Mouse (Mus musculus) thymus, postnatal 0 days (tissue): ENCODE results near the gene Nell2. TPM values are rescaled to one million over a fixed set of nuclear protein-coding genes. Genes with fewer than 3 reads are reported as not detected.

Experiments
- DNase-seq: peaks from one replicate; pipeline ENCODE4 v3.0.0-alpha.2; 2015; ENCODE audit warnings: low spot score
- polyA plus RNA-seq: library from polyadenylated mRNA; unstranded; fragments of >200 nt; fragmentation: Nextera tagmentation; extraction: Ambion mirVana; gene quantifications from 2 replicates; pipeline ENCODE4 v1.2.1, GENCODE M21; 2015

Nell2 gene
- polyA plus RNA-seq, 1 experiment from 2014 or later, result 4.7 TPM

- DNase-seq, result no peak
Measured at GRCm38 (mm10) chr15:95476440-95476839, 51.9 kb downstream of the Nell2 start.

DNA sequence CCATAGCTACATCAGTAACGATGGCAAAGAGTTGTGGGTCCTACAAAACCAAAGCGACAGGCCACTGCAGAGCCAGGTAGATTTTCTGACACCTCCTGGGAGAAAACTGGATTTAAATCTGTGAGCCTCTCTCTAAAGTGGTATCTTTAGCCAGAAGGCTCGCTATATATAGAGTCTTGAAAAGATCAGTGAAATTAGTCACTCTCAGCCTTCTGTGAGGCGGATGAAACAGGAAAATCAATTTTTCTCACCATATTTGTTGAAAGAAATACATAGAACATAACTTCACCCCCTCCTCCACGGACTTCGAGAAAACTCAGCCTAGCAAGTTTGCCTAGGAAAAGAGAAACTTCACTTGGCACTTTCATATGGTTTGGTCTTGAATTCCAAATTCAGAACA is 54.4 kb downstream of the Nell2 start:
- no peak for DNase-seq

DNA sequence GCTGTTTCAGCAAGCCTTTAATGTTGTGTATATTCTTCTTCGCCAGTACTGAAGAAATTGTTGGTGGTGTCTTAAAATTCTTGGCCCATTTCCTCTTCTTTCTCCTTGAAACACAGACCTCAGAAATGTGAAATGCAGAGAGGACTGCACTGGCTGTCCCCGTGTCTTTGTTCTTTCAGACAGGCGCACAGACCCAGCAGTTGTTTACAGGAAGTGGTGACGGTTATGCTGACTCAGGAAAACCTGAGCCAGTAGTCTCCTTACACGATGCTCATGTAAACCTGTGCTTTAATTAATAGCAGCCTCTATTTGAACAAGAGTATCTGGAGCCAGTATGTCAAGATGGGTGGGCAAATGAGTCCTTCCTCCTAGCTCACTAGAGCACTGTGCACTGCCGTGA is 61.2 kb downstream of the Nell2 start:
- peak; percentile 81 for DNase-seq

DNA sequence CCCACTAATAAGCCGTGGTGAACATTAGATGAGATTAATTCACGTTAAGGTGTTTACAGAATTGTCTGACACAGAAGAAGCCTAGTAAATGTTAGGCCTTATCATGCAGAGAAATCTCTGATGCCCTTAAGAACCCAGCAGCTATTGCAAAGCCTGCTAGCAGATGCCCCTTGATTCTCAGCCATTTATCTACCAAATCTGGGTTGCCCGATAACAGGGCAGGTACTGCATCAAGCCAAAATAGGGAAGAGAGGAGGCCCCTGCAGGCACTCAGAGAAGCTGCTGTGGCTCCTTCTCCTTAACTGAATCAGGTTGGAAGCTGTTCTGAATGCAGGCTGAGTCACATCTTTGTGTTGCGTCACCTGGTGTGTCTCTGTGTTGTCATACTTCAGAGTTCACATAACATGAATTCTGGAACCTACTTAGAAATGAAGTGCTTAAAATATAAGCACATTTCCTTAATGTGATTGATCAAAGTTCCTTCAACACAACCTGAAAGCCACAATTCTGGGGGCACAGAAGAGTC is 68.3 kb downstream of the Nell2 start:
- DNase-seq, result no peak

DNA sequence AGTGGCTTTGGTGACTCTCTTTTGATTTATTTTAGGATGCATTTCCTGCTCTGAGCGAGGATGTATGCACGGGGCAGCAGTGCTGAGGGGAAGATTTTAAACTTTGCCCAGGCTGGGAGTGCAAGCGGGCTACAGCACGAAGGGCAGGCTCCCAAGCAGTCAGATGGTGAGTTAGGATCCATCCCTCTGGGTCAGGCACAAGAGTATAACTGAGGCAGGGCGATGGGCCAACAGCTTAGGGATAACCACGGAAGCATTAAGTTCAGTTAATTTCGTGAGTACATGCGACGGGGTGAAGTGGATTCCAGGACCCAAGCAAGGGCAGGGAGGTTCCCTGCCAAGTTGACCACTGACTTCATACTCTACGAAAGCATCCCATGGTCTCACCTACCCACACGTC is 83.8 kb downstream of the Nell2 start:
- no peak for DNase-seq

DNA sequence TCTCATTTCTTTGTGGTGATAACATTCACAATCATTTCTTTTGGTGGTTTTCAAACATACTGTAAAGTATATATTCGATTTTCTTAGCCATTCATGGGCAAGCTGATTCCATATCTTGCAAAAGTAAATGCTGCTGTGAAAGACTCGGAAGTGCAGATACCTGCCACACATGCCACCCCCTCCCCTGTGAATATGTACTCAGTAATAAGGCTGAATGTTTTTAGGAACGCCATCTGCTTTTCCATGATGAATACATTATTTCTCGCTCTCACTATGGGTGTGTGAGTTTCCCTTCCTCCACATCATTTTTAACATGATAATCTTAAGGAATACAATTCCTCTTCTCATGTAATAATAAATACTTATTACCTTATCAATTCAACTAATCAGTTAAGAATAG is 90.6 kb downstream of the Nell2 start:
- no peak for DNase-seq

DNA sequence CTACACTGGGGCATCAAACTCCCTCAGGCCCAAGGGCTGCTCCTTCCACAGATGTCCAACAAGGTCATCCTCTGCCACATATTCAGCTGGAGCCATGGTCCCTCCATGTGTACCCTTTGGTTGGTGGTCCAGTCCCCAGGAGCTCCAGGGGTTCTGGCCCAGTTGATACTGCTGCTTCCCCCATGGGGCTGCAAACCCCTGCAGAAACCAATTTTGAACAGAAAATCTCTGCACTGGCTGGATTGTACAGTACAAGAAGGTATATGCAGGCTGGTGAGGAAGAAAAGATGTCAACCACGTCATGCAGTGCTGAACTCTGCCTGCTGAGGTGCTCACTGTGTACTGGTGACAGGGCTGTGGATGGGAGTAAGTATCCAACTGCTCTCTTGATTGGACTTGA is 92.1 kb downstream of the Nell2 start:
- DNase-seq, result no peak

DNA sequence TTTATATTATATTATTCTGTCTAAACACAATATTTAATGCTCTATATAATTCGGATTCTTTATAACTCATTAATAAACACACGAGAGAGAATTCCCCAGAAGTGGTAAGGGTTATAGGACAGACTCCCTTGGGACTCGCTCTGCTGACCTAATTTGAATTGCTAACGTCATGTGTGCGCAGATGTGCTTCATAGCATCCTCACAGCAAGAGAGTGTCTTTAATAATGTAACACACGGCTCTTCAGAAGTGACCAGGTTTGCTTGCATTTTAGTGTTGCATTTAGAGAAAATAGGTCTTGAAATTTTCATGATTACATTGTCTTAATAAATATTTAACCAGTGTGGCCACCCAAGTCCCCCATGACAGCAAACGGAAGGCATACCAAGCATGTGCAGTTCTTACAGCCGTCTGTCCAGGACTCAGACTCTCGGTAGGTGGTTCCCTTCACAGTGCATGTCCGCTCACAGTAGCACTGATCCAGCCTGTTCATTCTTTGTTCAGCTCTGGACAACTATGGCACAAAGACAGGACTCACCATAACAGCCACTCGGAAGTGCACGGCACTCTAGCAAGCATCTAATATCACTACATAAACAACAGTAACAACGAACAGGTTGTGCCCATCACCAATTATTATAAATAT is 97.1 kb downstream of the Nell2 start:
- DNase-seq, result no peak

- no peak for DNase-seq
Measured at GRCm38 (mm10) chr15:95430000-95430399, 98.4 kb downstream of the Nell2 start.

- no peak for DNase-seq
Measured at GRCm38 (mm10) chr15:95428003-95428663, 100.2 kb downstream of the Nell2 start.

DNA sequence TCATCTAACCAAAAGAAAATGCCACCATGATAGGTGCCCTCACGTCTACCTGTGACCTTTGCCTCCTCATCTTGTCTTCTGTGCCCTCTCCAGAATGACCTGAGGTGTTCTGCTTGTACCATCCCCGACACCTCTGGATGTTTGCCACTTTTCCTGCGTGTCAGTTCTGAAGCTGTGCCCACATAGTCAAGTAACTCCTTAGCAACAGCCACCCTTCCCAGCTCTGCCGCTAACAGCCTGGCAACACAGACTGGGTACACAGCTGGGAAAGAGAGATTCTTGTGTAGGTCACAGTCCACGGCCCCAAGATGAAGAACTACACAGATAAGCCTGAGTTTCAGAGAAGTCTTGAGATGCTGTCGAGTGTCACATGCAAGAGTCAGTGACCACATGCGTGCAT is 103.3 kb downstream of the Nell2 start:
- no peak for DNase-seq

- no peak for DNase-seq
Measured at GRCm38 (mm10) chr15:95422226-95422950, 106.0 kb downstream of the Nell2 start.

DNA sequence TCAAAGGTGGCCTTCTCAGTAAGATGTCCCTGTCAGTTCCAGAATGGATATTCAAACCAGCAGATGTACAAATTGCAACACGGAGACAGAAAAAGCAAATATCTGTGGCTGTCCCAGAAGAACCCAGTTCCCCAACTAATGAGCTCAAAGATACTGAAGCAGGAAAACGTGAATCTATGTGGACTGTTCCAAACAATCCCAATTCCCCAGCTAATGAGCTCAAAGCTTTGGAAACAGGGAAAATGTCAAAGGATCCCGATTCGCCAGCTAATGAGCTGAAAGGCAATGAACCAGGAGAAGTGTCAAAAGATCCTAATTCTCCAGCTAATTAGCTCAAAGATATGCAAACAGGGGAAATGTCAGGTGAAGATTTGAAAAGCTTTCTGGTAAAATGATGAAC is 109.7 kb downstream of the Nell2 start:
- DNase-seq, result no peak

DNA sequence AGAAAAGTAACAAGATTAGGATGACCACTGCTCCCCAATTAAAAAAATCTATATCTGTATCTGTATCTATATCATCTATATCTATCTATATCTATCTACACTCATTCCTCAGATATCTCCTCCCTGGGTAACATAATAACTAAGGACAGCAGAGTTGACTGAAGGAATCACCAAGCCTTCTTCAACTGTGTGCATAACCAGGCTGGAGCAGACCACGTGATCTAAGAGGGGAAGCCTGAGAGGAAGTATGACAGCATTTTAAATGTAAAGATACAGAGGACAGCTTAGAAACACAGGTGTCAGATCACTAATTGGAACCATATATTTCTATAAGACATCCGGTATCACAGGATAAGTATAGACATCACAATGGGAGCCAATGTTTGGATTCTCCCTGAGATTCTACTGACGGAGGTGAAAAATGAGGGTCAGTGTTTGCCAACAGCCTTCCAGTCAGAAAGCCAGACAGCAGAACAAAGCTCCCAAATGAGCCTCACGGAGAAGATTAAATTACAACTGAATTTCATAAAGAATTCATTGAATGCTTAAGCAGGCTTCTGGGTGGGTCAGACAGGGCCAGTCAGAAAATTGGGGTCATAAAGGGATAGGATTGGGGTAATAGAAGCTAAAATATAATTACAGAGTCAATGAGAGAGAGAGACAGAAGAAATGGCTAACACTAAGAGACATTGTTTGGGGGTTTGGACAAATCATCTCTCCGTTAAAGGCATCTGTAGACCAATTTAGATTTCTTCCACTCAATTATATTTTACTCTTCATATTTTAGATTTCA is 116.2 kb downstream of the Nell2 start:
- DNase-seq, result no peak

- no peak for DNase-seq
Measured at GRCm38 (mm10) chr15:95410213-95410843, 118.0 kb downstream of the Nell2 start.

- no peak for DNase-seq
Measured at GRCm38 (mm10) chr15:95390347-95390746, 138.0 kb downstream of the Nell2 start.

DNA sequence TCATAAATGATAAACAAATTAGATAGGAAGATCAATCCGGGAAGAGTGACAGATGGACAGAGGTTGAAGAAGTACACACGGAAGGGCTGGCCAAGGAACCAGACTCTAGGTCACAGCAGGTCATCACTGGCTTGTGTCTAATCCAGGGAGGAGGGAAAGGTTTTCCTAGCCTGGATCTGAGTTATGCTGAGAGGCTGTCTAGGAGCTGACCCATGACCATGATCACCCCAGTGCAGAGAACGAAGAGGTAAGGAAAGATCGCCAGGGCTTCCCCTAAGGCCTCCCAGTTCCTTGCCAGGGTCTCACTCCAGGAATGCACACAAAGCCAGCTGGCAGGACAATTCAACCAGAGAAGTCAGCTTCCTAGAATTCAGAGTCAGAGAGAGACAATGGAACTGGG is 139.4 kb downstream of the Nell2 start:
- no peak for DNase-seq

GRCm38 (mm10) chr15:95380859-95381258 is 147.5 kb downstream of the Nell2 start:
- no peak for DNase-seq

DNA sequence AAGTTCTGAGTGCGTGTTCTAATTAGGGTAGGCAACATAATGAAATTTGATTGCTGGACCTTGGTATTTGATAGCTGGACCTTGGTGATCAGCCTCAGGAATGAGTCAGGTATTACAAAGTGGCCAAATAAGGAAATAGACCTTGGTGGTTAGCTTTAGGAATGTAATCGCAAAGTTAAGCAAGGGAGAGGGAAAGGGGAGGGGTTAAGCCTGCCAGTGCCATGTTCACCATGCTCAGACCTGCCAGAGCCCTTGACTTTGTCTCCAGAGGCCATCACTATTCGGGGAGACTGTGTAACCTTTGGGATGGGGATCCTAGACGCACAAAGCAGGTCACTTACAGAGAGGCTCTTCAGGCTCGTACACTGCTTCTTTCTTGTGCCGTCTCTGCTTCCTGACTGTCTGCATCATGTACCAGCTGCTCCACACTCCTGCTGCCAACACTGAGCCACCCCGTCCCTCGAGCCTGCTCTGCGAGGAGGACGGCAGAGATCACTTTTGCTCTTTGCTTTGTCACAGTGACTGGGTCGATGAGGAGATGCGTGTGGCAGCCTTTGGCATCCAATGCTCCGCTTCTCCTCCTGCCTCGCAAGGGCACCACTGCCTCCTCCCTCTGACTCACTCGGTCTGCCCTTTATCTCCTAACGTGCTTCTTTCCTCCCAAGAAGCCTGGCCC is 157.5 kb downstream of the Nell2 start:
- DNase-seq, result no peak

DNA sequence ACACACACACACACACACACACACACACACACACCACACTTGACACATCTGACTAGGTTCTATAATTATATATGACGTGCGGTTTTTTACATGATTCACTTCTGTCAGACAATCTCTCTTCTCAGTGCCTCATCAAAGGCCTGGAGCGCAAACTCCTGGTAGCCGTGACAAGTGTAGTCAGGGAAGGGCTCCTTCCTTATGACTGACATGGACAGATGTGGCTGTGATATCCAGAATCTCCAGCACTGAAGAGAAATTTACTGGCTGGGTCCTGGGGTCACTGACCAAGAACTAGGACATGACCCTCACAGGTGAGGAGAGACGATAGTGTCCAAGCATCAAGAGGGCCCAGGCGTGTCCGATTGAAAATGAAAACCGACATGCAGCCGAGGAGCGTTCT is 160.2 kb downstream of the Nell2 start:
- no peak for DNase-seq

- no peak for DNase-seq
Measured at GRCm38 (mm10) chr15:95366506-95366905, 161.9 kb downstream of the Nell2 start.
